In genomic region chr4:89469883-89470282, GRCm38 (mm10) we compare ENCODE assay signal across 8 mouse cellular contexts.
A peak's percentile ranks its signal among the peaks of the same experiment; 100 is the strongest.
DNase-seq lines count a peak whose midpoint lies in the region; ATAC-seq and TF ChIP-seq lines count a peak whose summit lies in the region.

No protein-coding gene starts in this region.

- no peaks in the 10 kb centered on the region for H3K36me3 ChIP-seq in forebrain, postnatal 0 days (ENCODE audit: insufficient read depth)
- H3K36me3 ChIP-seq in hindbrain, embryonic 10.5 days = no peaks in the 10 kb centered on the region

- no peak for TF ChIP-seq CTCF in forebrain, postnatal 0 days (IDR thresholded peaks at IDR 0.05; ENCODE audit: low read depth)

- H3K4me2 ChIP-seq in forebrain, postnatal 0 days (ENCODE audit: low read depth) = no peak overlapping the region

- DNase-seq in adrenal gland, postnatal 36 days = peak; percentile 25 to 28
- DNase-seq in adrenal gland, adult 18-20 months (ENCODE audit: low spot score in 2 of 2) = no peak
- DNase-seq in NIH3T3 (ENCODE audit: low read depth) = peak; percentile 91
- peak; percentile 25 for DNase-seq in forebrain, postnatal 0 days
- DNase-seq in hindbrain, embryonic 10.5 days (ENCODE audit: low spot score) = peak; percentile 42
- DNase-seq in mesoderm, embryonic 11.5 days (ENCODE audit: low read depth, low spot score) = peak; percentile 75
- DNase-seq in spleen, postnatal 4 days (ENCODE audit: low spot score in 2 of 2) = no peak

- no peaks in the 10 kb centered on the region for H3K4me1 ChIP-seq in forebrain, postnatal 0 days (ENCODE audit: insufficient read depth)
- H3K4me1 ChIP-seq in hindbrain, embryonic 10.5 days (replicated peaks) = peaks cover 16% of the 10 kb centered on the region

- H3K9ac ChIP-seq in forebrain, postnatal 0 days = no peak overlapping the region

- no peak overlapping the region for H3K4me3 ChIP-seq in forebrain, postnatal 0 days (ENCODE audit: low read depth, low read length)
- H3K4me3 ChIP-seq in hindbrain, embryonic 10.5 days = no peak overlapping the region

- ATAC-seq in forebrain, postnatal 0 days = peak; percentile 54
- no peak; the same call in 1 of the 2 replicates for ATAC-seq in frontal cortex, adult (ENCODE audit: low TSS enrichment)

- 5% methylated on average over 8 of the region's 8 CpGs for WGBS in forebrain, postnatal 0 days
- 45% methylated on average over 8 of the region's 8 CpGs for WGBS in hindbrain, embryonic 10.5 days

- H3K9me3 ChIP-seq in forebrain, postnatal 0 days (ENCODE audit: low read length) = no peaks in the 10 kb centered on the region
- no peaks in the 10 kb centered on the region for H3K9me3 ChIP-seq in hindbrain, embryonic 10.5 days

- no peaks in the 10 kb centered on the region for H3K27me3 ChIP-seq in forebrain, postnatal 0 days (ENCODE audit: insufficient read depth, low read length)
- H3K27me3 ChIP-seq in hindbrain, embryonic 10.5 days (ENCODE audit: insufficient read depth, poor library complexity, severe bottlenecking) = no peaks in the 10 kb centered on the region

- no peak overlapping the region for H3K27ac ChIP-seq in forebrain, postnatal 0 days (ENCODE audit: low read depth, low read length)
- 0 out of 2 replicates have a peak overlapping the region, but pooled peaks have one; percentile 12 for H3K27ac ChIP-seq in hindbrain, embryonic 10.5 days

Comparison
In these comparisons a context has a peak if more than half of its experiments do, and no peak if none do; other contexts are left out.
1. DNase-seq: peak in adrenal gland, postnatal 36 days (2 of 2), NIH3T3 (single experiment), forebrain, postnatal 0 days (single experiment), hindbrain, embryonic 10.5 days (single experiment) and mesoderm, embryonic 11.5 days (single experiment); none in adrenal gland, adult 18-20 months (0 of 2) and spleen, postnatal 4 days (0 of 2).